Comparison of ENCODE assay signal across 14 mouse cellular contexts in the genomic region with DNA sequence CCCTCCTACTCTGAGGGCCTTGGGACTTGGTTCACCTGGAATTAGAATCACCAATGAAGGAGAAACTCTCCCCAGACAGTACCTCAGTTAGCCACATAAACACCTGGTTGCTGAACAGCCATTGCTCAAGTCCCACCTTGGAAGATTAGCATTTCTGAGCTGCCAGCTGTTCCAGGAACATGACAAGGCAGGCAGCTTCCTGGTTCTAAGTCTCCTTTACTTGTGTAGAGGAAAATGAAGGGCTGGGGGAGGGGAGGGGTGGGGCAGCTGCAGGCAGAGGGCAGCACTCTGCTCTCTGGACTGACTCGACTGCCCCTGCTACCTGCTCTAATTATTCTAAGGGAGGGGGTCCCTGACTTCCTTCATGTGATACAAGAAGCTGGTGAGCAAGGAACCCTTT. TPM values are rescaled to one million over a fixed set of nuclear protein-coding genes. Genes with fewer than 3 reads are reported as not detected.
DNase-seq lines count a peak whose midpoint lies in the region; ATAC-seq and TF ChIP-seq lines count a peak whose summit lies in the region.
"Had no signal": no experiment of that assay in that cellular context is flagged by ENCODE, and none has a peak within 500 bp of the region (broad histone marks: within the 10 kb centered on the region; RNA-seq: fewer than 3 reads in every experiment).

No protein-coding gene starts in this region.

- H3K36me3 ChIP-seq in heart, embryonic 10.5 days = no peaks in the 10 kb centered on the region
- H3K36me3 ChIP-seq in kidney, postnatal 0 days (ENCODE audit: insufficient read depth, low read length) = no peaks in the 10 kb centered on the region
- H3K36me3 ChIP-seq in intestine, embryonic 16.5 days (ENCODE audit: control insufficient read depth, insufficient read depth, low read length) = no peaks in the 10 kb centered on the region
- no peaks in the 10 kb centered on the region for H3K36me3 ChIP-seq in forebrain, embryonic 16.5 days (ENCODE audit: control insufficient read depth, insufficient read depth)
- H3K36me3 ChIP-seq: forebrain, embryonic 15.5 days; hindbrain, embryonic 12.5 days had no signal

- H3K27me3 ChIP-seq in heart, embryonic 10.5 days (ENCODE audit: insufficient read depth, poor library complexity, severe bottlenecking) = no peaks in the 10 kb centered on the region
- no peaks in the 10 kb centered on the region for H3K27me3 ChIP-seq in kidney, postnatal 0 days (ENCODE audit: insufficient read depth, low read length)
- H3K27me3 ChIP-seq in intestine, embryonic 16.5 days (replicated peaks; ENCODE audit: control insufficient read depth, insufficient read depth, low read length) = no peaks in the 10 kb centered on the region
- H3K27me3 ChIP-seq in forebrain, embryonic 16.5 days (replicated peaks; ENCODE audit: control insufficient read depth, insufficient read depth, low read length) = no peaks in the 10 kb centered on the region
- H3K27me3 ChIP-seq: forebrain, embryonic 15.5 days; hindbrain, embryonic 12.5 days had no signal

- DNase-seq in heart, embryonic 10.5 days (ENCODE audit: low spot score) = no peak
- DNase-seq in heart, adult 11 months = no peak
- DNase-seq in kidney, postnatal 0 days (ENCODE audit: low spot score) = no peak
- no peak for DNase-seq in kidney, adult 11 months
- peak; percentile 64 for DNase-seq in ES-CJ7 (ENCODE audit: low read depth, low spot score)
- no peak for DNase-seq in layer of hippocampus, adult 18-20 months (ENCODE audit: low spot score in 2 of 2)
- DNase-seq: cerebellum, adult 2 months; gastrocnemius, postnatal 10 days; thymus, adult 2 months had no signal

- peak overlapping the region; percentile 65; the same call in 1 of the 2 replicates for H3K27ac ChIP-seq in heart, embryonic 10.5 days
- 0 out of 2 replicates have a peak overlapping the region, but pooled peaks have one; percentile 10 for H3K27ac ChIP-seq in kidney, postnatal 0 days
- no peak overlapping the region for H3K27ac ChIP-seq in intestine, embryonic 16.5 days (ENCODE audit: low read length)
- no peak overlapping the region for H3K27ac ChIP-seq in forebrain, embryonic 16.5 days (ENCODE audit: low read length)
- H3K27ac ChIP-seq: forebrain, embryonic 15.5 days; hindbrain, embryonic 12.5 days had no signal

- H3K4me3 ChIP-seq in heart, embryonic 10.5 days = no peak overlapping the region
- no peak overlapping the region for H3K4me3 ChIP-seq in kidney, postnatal 0 days (replicated peaks; ENCODE audit: low read depth, low read length)
- H3K4me3 ChIP-seq in intestine, embryonic 16.5 days (ENCODE audit: low read length) = no peak overlapping the region
- no peak overlapping the region for H3K4me3 ChIP-seq in forebrain, embryonic 16.5 days (replicated peaks; ENCODE audit: low read length)
- H3K4me3 ChIP-seq: forebrain, embryonic 15.5 days; hindbrain, embryonic 12.5 days had no signal

- peak; percentile 29; the same call in 1 of the 2 replicates for TF ChIP-seq CTCF in kidney, postnatal 0 days (IDR thresholded peaks at IDR 0.05; ENCODE audit: low read depth)

- 0% methylated on average over 1 of the region's 1 CpGs for WGBS in heart, embryonic 10.5 days
- WGBS in kidney, postnatal 0 days = 6% methylated on average over 1 of the region's 1 CpGs
- 6% methylated on average over 1 of the region's 1 CpGs for WGBS in intestine, embryonic 16.5 days
- WGBS in forebrain, embryonic 16.5 days = 11% methylated on average over 1 of the region's 1 CpGs

- no peaks in the 10 kb centered on the region for H3K9me3 ChIP-seq in heart, embryonic 10.5 days
- no peaks in the 10 kb centered on the region for H3K9me3 ChIP-seq in kidney, postnatal 0 days (replicated peaks; ENCODE audit: low read length)
- H3K9me3 ChIP-seq in intestine, embryonic 16.5 days (ENCODE audit: control insufficient read depth, low read length) = no peaks in the 10 kb centered on the region
- H3K9me3 ChIP-seq in forebrain, embryonic 16.5 days (ENCODE audit: control insufficient read depth, low read length) = no peaks in the 10 kb centered on the region
- H3K9me3 ChIP-seq: forebrain, embryonic 15.5 days; hindbrain, embryonic 12.5 days had no signal

- H3K9ac ChIP-seq in kidney, postnatal 0 days (ENCODE audit: low read depth, low read length) = no peak overlapping the region
- no peak overlapping the region for H3K9ac ChIP-seq in intestine, embryonic 16.5 days (ENCODE audit: low read depth, low read length)
- no peak overlapping the region for H3K9ac ChIP-seq in forebrain, embryonic 16.5 days (replicated peaks; ENCODE audit: low read depth, low read length)
- H3K9ac ChIP-seq: forebrain, embryonic 15.5 days; hindbrain, embryonic 12.5 days had no signal

- no peak; the same call in 1 of the 2 replicates for ATAC-seq in kidney, postnatal 0 days (replicated peaks; ENCODE audit: low FRiP score, low read depth)
- peak; percentile 84 for ATAC-seq in intestine, embryonic 16.5 days
- no peak for ATAC-seq in forebrain, embryonic 16.5 days
- ATAC-seq: forebrain, embryonic 15.5 days had no signal

- peaks cover 73% of the 10 kb centered on the region for H3K4me1 ChIP-seq in heart, embryonic 10.5 days
- peaks cover 24% of the 10 kb centered on the region for H3K4me1 ChIP-seq in kidney, postnatal 0 days (replicated peaks; ENCODE audit: insufficient read depth, low read length)
- peaks cover 19% of the 10 kb centered on the region for H3K4me1 ChIP-seq in intestine, embryonic 16.5 days (ENCODE audit: control insufficient read depth, insufficient read depth, low read length)
- H3K4me1 ChIP-seq in forebrain, embryonic 16.5 days (replicated peaks; ENCODE audit: control insufficient read depth, insufficient read depth, low read length) = no peaks in the 10 kb centered on the region
- H3K4me1 ChIP-seq: forebrain, embryonic 15.5 days had no signal

- H3K4me2 ChIP-seq in kidney, postnatal 0 days (ENCODE audit: low read length) = no peak overlapping the region
- no peak overlapping the region for H3K4me2 ChIP-seq in intestine, embryonic 16.5 days (ENCODE audit: low read depth, low read length)
- no peak overlapping the region for H3K4me2 ChIP-seq in forebrain, embryonic 16.5 days (ENCODE audit: low read length)
- H3K4me2 ChIP-seq: forebrain, embryonic 15.5 days; hindbrain, embryonic 12.5 days had no signal

RNA-seq across cellular contexts. Expression of gene Fndc3b, which starts 45.8 kb away (rescaled TPM):
- 21.9 and 26.0 TPM in 2 replicates for polyA plus RNA-seq in heart, embryonic 10.5 days (2016; fragmentation: Nextera tagmentation; extraction: Ambion mirVana)
- polyA plus RNA-seq in kidney, postnatal 0 days (2015; fragmentation: Nextera tagmentation; extraction: Ambion mirVana) = 23.1 and 24.2 TPM in 2 replicates
- 14.0 and 15.4 TPM in 2 replicates for polyA plus RNA-seq in intestine, embryonic 16.5 days (2015; fragmentation: Nextera tagmentation; extraction: Ambion mirVana)
- 6.7 TPM in 2 replicates for polyA plus RNA-seq in forebrain, embryonic 16.5 days (2015; fragmentation: Nextera tagmentation; extraction: Ambion mirVana)
- 10 to 100 TPM; 20.5 to 21.2 TPM for total RNA-seq in layer of hippocampus, adult 18-20 months (2021)
- total RNA-seq: MEL had no signal

Comparison
In these comparisons a context has a peak if more than half of its experiments do, and no peak if none do; other contexts are left out.
1. H3K27ac ChIP-seq: peak in heart, embryonic 10.5 days (single experiment) and kidney, postnatal 0 days (single experiment); none in intestine, embryonic 16.5 days (single experiment) and forebrain, embryonic 16.5 days (single experiment).